Mouse (Mus musculus): Measurements from ENCODE around the gene Nr1d1. TPM values are rescaled to one million over a fixed set of nuclear protein-coding genes. Genes with fewer than 3 reads are reported as not detected.

Nr1d1 gene
- polyA plus RNA-seq, 1 experiment from 2014 or later, result 0.93 TPM

- DNase-seq (ENCODE audit: low spot score, missing footprints), result no peak
- H3K4me1 ChIP-seq (ENCODE audit: control insufficient read depth, insufficient read depth, low read length), result peaks cover 24% of the 10 kb centered on the region
- H3K4me3 ChIP-seq (ENCODE audit: low read depth, low read length), result no peak overlapping the region
- ATAC-seq (ENCODE audit: low FRiP score), result no peak
- peak overlapping the region; percentile 71; the same call in 1 of the 2 replicates for H3K9ac ChIP-seq (ENCODE audit: low read length)
- no peak overlapping the region for H3K27ac ChIP-seq (ENCODE audit: low read depth, low read length)
- H3K4me2 ChIP-seq, result peak overlapping the region; percentile 94
- H3K27me3 ChIP-seq (ENCODE audit: control insufficient read depth, insufficient read depth, low read length), result no peaks in the 10 kb centered on the region
- no peaks in the 10 kb centered on the region; the same call in 1 of the 2 replicates for H3K36me3 ChIP-seq (ENCODE audit: control insufficient read depth, insufficient read depth, low read length)
- WGBS, result 43% methylated on average over 5 of the region's 5 CpGs
- no peaks in the 10 kb centered on the region for H3K9me3 ChIP-seq (ENCODE audit: control insufficient read depth, low read length)
These were observed 14.7 kb upstream of the Nr1d1 start for GRCm38 (mm10) chr11:98789824-98790223.

DNA sequence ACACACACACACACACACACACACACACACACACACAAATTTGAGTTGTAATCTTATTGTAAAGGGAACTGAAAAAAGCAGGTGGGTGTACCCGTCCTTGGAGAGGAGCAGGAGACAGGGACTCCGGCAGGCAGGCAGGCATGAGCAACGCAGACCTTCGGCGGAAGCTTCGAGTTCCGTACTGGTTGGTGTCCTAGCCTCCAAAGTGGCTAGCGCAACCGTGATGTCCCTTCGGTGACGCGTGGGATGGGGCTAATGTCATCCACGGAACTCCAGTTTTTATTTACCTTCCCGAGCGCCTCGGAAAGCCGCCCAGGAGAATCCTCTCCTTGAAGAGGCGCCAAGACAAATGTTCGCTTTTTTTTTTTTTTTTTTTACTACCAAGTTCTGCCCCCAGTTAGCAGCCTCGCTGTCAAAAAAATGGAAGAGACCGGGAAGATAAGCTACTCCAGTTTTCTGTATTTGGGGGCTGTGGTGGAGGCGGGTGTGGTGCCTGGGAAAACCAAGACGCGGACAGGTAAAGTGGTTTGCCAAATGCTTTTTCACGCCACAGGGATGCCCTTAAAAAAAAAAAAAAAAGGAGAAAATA lies 14.2 kb upstream of the Nr1d1 start:
- DNase-seq (ENCODE audit: low spot score, missing footprints), result no peak
- peaks cover 24% of the 10 kb centered on the region for H3K4me1 ChIP-seq (ENCODE audit: control insufficient read depth, insufficient read depth, low read length)

DNA sequence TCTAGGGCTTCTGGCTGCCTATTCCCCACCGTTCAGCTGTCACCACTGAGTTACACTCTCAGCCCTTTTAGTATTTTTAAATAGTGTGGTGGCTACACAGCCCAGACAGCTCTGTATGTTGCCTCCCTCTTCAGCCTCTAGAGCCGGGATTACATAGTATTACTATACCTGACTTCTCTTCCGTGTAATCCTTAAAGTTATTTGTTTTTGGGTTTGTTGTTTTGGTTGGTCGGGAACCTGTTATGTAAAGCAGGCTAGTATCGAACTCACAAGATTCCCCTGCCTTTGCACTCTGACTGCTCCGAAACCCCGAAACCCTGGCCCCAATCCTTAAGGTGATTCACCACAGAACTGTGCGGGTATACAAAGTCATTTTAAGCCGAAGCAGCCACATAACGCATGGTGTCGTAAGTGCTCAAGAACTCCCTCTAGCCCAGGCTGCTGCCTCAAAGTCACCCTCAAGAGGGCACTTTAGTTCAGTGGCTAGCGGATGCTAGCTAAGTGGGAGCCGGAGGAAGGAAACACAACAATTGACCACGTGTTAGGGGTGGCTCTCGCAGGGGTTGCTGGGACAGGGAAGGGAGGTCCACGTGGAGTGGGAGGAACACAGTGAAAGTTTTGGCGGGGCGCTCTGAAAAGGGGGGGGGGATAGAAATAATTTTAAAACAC lies 13.6 kb upstream of the Nr1d1 start:
- WGBS, result 15% methylated on average over 18 of the region's 18 CpGs
- peak overlapping the region; percentile 71 for H3K9ac ChIP-seq (ENCODE audit: low read length)
- H3K36me3 ChIP-seq (ENCODE audit: control insufficient read depth, insufficient read depth, low read length), result no peaks in the 10 kb centered on the region; the same call in 1 of the 2 replicates
- peaks cover 21% of the 10 kb centered on the region for H3K4me1 ChIP-seq (ENCODE audit: control insufficient read depth, insufficient read depth, low read length)
- DNase-seq (ENCODE audit: low spot score, missing footprints), result peak; percentile 96
- ATAC-seq (ENCODE audit: low FRiP score), result peak; percentile 87
- no peaks in the 10 kb centered on the region for H3K27me3 ChIP-seq (ENCODE audit: control insufficient read depth, insufficient read depth, low read length)
- no peaks in the 10 kb centered on the region for H3K9me3 ChIP-seq (ENCODE audit: control insufficient read depth, low read length)
- H3K4me3 ChIP-seq (ENCODE audit: low read depth, low read length), result peak overlapping the region; percentile 41
- H3K4me2 ChIP-seq, result peak overlapping the region; percentile 94
- peak overlapping the region; percentile 22; the same call in 1 of the 2 replicates for H3K27ac ChIP-seq (ENCODE audit: low read depth, low read length)

More for the DNA sequence above, 14.2 kb upstream of the Nr1d1 start:
- no peak overlapping the region for H3K27ac ChIP-seq (ENCODE audit: low read depth, low read length)
- H3K4me3 ChIP-seq (ENCODE audit: low read depth, low read length), result peak overlapping the region; percentile 41
- H3K36me3 ChIP-seq (ENCODE audit: control insufficient read depth, insufficient read depth, low read length), result no peaks in the 10 kb centered on the region; the same call in 1 of the 2 replicates
- peak; percentile 25; the same call in 1 of the 2 replicates for ATAC-seq (ENCODE audit: low FRiP score)
- H3K9ac ChIP-seq (ENCODE audit: low read length), result peak overlapping the region; percentile 71
- peak overlapping the region; percentile 94 for H3K4me2 ChIP-seq
- 1% methylated on average over 25 of the region's 25 CpGs for WGBS
- H3K27me3 ChIP-seq (ENCODE audit: control insufficient read depth, insufficient read depth, low read length), result no peaks in the 10 kb centered on the region
- H3K9me3 ChIP-seq (ENCODE audit: control insufficient read depth, low read length), result no peaks in the 10 kb centered on the region

GRCm38 (mm10) chr11:98788139-98788538 lies 13.0 kb upstream of the Nr1d1 start:
- WGBS, result 90% methylated on average over 5 of the region's 5 CpGs
- Histone ChIP-seq H3K27ac (ENCODE audit: low read depth, low read length) (no peak overlapping the region), H3K4me2 (no peak overlapping the region), H3K4me1 (ENCODE audit: control insufficient read depth, insufficient read depth, low read length) (peaks cover 24% of the 10 kb centered on the region), H3K4me3 (ENCODE audit: low read depth, low read length) (no peak overlapping the region), H3K27me3 (ENCODE audit: control insufficient read depth, insufficient read depth, low read length) (no peaks in the 10 kb centered on the region), H3K36me3 (ENCODE audit: control insufficient read depth, insufficient read depth, low read length) (no peaks in the 10 kb centered on the region; the same call in 1 of the 2 replicates), H3K9ac (ENCODE audit: low read length) (no peak overlapping the region; the same call in 1 of the 2 replicates), H3K9me3 (ENCODE audit: control insufficient read depth, low read length) (no peaks in the 10 kb centered on the region)
- ATAC-seq (ENCODE audit: low FRiP score), result no peak
- peak; percentile 86 for DNase-seq (ENCODE audit: low spot score, missing footprints)

DNA sequence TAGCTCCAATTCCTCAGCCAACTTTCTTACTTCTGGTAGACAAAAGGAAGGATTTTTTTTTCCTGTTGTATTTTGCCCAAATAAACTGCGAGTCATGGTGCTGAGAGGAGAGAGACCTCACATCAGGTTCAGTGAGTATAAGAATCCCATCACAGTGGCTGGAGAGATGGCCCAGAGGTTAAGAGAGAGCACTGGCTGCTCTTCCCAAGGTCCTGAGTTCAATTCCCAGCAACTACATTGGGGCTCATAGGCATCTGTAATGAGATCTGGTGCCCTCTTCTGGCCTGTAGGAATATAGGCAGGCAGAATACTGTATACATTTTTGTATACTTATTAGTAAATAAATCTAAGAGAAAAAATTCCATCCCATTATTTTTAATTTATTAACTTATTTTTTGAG lies 12.6 kb upstream of the Nr1d1 start:
- H3K4me2 ChIP-seq, result no peak overlapping the region
- no peaks in the 10 kb centered on the region for H3K27me3 ChIP-seq (ENCODE audit: control insufficient read depth, insufficient read depth, low read length)
- ATAC-seq (ENCODE audit: low FRiP score), result no peak
- no peak overlapping the region for H3K27ac ChIP-seq (ENCODE audit: low read depth, low read length)
- DNase-seq (ENCODE audit: low spot score, missing footprints), result no peak
- no peaks in the 10 kb centered on the region for H3K9me3 ChIP-seq (ENCODE audit: control insufficient read depth, low read length)
- 92% methylated on average over 1 of the region's 1 CpGs for WGBS
- H3K9ac ChIP-seq (ENCODE audit: low read length), result no peak overlapping the region
- no peak overlapping the region for H3K4me3 ChIP-seq (ENCODE audit: low read depth, low read length)
- no peaks in the 10 kb centered on the region; the same call in 1 of the 2 replicates for H3K36me3 ChIP-seq (ENCODE audit: control insufficient read depth, insufficient read depth, low read length)
- H3K4me1 ChIP-seq (ENCODE audit: control insufficient read depth, insufficient read depth, low read length), result peaks cover 29% of the 10 kb centered on the region

- no peaks in the 10 kb centered on the region; the same call in 1 of the 2 replicates for H3K36me3 ChIP-seq (ENCODE audit: control insufficient read depth, insufficient read depth, low read length)
- DNase-seq (ENCODE audit: low spot score, missing footprints) (no peak), ATAC-seq (ENCODE audit: low FRiP score) (no peak)
- H3K27ac ChIP-seq (ENCODE audit: low read depth, low read length), result no peak overlapping the region
- peaks cover 32% of the 10 kb centered on the region for H3K4me1 ChIP-seq (ENCODE audit: control insufficient read depth, insufficient read depth, low read length)
- no peak overlapping the region for H3K4me3 ChIP-seq (ENCODE audit: low read depth, low read length)
- H3K9me3 ChIP-seq (ENCODE audit: control insufficient read depth, low read length), result no peaks in the 10 kb centered on the region
- H3K9ac ChIP-seq (ENCODE audit: low read length), result no peak overlapping the region
- H3K27me3 ChIP-seq (ENCODE audit: control insufficient read depth, insufficient read depth, low read length), result no peaks in the 10 kb centered on the region
- 35% methylated on average over 7 of the region's 7 CpGs for WGBS
- H3K4me2 ChIP-seq, result no peak overlapping the region
These were observed 12.1 kb upstream of the Nr1d1 start for GRCm38 (mm10) chr11:98787229-98787628.

DNA sequence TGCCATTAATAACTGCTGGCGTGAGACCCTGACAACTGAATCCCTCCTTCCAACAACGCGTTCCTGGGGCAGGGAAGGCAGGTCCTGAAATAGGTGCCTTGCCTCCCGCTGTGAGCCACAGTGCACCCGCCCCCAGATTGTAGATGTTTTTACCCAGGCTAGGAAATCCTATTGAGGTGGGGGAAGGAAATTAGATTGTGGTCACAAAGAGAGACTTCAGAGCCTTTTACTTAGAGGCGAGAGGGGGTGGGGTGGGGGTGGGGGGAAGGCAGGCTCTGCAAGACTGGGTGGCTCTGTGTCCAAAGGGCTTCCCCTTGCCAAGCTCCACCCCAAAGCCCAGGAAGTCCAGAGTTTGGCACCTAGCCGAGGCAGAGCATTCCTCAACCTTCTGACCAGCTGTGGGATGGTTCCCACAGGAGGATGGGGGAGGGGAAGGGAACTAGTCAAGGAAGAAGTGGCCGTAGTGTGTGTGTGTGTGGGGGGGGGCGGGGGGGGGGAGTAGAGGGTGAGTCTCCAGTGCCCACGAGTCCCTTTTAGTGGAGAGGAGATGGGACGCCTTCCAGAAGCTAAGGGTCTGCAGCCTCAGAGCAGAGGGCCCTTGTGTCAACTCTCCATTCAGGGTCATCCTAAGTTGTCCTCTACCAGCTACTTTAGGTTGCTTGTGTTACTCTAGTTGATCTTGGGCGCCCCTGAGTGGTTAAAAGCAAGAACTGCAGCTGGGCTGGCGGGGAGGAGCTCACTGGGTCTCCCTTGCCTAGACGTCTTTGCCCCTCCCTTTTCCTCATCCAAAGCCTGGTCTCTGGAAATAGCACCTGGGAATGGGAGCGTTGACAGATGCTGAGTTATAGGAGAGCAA lies 11.5 kb upstream of the Nr1d1 start:
- Histone ChIP-seq H3K4me1 (ENCODE audit: control insufficient read depth, insufficient read depth, low read length) (peaks cover 36% of the 10 kb centered on the region), H3K9ac (ENCODE audit: low read length) (no peak overlapping the region), H3K27ac (ENCODE audit: low read depth, low read length) (no peak overlapping the region), H3K27me3 (ENCODE audit: control insufficient read depth, insufficient read depth, low read length) (no peaks in the 10 kb centered on the region), H3K9me3 (ENCODE audit: control insufficient read depth, low read length) (no peaks in the 10 kb centered on the region), H3K4me2 (0 out of 2 replicates have a peak overlapping the region, but pooled peaks have one; percentile 12), H3K4me3 (ENCODE audit: low read depth, low read length) (no peak overlapping the region), H3K36me3 (ENCODE audit: control insufficient read depth, insufficient read depth, low read length) (no peaks in the 10 kb centered on the region; the same call in 1 of the 2 replicates)
- WGBS, result 2% methylated on average over 13 of the region's 15 CpGs
- peak; percentile 99 for DNase-seq (ENCODE audit: low spot score, missing footprints)
- peak; percentile 26 for ATAC-seq (ENCODE audit: low FRiP score)

DNA sequence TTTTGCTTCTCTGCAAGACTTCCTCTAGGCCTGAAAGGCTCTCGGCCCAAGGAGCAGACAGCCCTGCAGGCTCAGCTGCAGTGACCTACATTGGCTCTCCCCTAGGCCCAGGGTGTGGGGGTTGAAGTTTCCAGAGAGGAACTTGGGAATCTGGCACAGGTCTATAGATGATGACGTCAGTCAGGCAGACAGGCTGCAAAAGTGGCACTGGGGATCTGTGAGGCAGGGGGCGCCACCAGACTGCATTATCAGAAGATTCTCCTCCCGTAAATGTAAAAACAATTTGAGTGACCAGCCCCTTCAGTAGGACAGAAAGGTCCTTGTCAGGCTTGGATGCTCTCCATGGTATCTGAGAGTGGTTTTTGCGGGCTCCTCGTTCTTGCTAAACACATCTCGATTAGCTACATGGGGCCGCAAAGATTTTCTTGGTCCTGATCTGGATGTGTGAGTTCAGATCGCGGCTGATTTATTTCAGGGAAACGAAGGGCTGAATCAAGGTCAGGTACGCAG lies 10.7 kb upstream of the Nr1d1 start:
- no peak overlapping the region for H3K4me3 ChIP-seq (ENCODE audit: low read depth, low read length)
- WGBS, result 11% methylated on average over 12 of the region's 12 CpGs
- DNase-seq (ENCODE audit: low spot score, missing footprints) (peak; percentile 92), ATAC-seq (ENCODE audit: low FRiP score) (no peak)
- H3K4me1 ChIP-seq (ENCODE audit: control insufficient read depth, insufficient read depth, low read length), result peaks cover 39% of the 10 kb centered on the region
- no peak overlapping the region for H3K27ac ChIP-seq (ENCODE audit: low read depth, low read length)
- H3K4me2 ChIP-seq, result 0 out of 2 replicates have a peak overlapping the region, but pooled peaks have one; percentile 12
- H3K9ac ChIP-seq (ENCODE audit: low read length), result no peak overlapping the region
- no peaks in the 10 kb centered on the region for H3K27me3 ChIP-seq (ENCODE audit: control insufficient read depth, insufficient read depth, low read length)
- H3K36me3 ChIP-seq (ENCODE audit: control insufficient read depth, insufficient read depth, low read length), result no peaks in the 10 kb centered on the region
- H3K9me3 ChIP-seq (ENCODE audit: control insufficient read depth, low read length), result no peaks in the 10 kb centered on the region

Data from midbrain, embryonic 11.5 days (tissue).